Mouse (Mus musculus): ENCODE data around the gene Olfr70.
A peak's percentile ranks its signal among the peaks of the same experiment; 100 is the strongest.

The Olfr70 gene

GRCm38 (mm10) chr4:43656339-43657109 lies 44.1 kb downstream of the Olfr70 start, which contains the start of gene Hint2:
Gene Hint2 (minus strand): TSS chr4:43656466.
- peak; percentile 78 to 85 for DNase-seq (ENCODE audit: low read depth in 1 of 2, low spot score in 2 of 2)

DNA sequence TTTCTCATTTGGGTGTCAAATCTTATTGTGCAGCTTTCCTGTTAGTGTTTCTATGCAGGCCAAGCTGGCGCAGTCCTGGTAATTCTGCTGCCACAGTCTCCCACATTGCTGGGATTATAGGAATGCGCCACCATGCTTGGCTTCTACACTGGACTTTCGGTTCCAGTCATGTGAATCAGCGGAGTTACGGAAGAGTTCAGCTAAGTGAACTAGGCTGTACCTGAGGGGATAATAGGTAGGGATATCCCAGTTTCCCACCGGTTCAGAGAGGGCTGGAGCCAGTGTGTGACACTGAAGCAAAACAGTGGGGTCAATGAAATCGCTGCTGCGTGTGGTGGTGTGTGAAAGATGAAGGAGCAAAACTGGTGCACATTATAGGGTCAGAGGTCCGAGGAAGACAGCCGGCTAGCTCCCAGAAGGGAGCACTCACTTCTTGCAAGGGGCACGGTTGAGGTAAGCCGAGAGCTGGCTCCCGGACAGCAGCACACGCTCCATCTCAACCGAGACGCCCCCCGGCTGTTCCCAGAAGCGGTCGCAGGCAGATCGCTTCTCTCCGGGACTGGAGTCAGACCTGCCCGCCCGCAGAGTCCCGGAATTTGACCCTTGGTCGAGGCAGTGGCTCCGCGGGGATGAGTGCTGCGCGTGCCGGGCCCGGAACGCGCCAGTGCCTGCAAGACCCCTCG lies 44.8 kb downstream of the Olfr70 start:
- DNase-seq (ENCODE audit: low read depth in 1 of 2, low spot score in 2 of 2), result no peak

GRCm38 (mm10) chr4:43653161-43654015 lies 47.2 kb downstream of the Olfr70 start, which contains the start of gene Spag8:
Gene Spag8 (minus strand): TSS chr4:43653594.
- no peak for DNase-seq (ENCODE audit: low read depth in 1 of 2, low spot score in 2 of 2)

GRCm38 (mm10) chr4:43652726-43653125 lies 47.9 kb downstream of the Olfr70 start:
- DNase-seq (ENCODE audit: low read depth in 1 of 2, low spot score in 2 of 2), result no peak

- DNase-seq (ENCODE audit: low read depth in 1 of 2, low spot score in 2 of 2), result no peak
Observed at GRCm38 (mm10) chr4:43649783-43650182, 50.8 kb downstream of the Olfr70 start.

Data from monocyte, adult 2 months (primary cell).